Mouse (Mus musculus) ES-Bruce4 (cell line): ENCODE results near the gene Ctdspl.

Source experiments
- CTCF ChIP-seq: IDR thresholded peaks from one replicate; pipeline ENCODE4 v1.8.1; 2011; ENCODE audit warnings: low read depth, low read length
- POLR2A ChIP-seq: IDR thresholded peaks from one replicate; pipeline ENCODE4 v1.8.1; 2011; ENCODE audit warnings: low read length; ENCODE audit not compliant: insufficient read depth

DNA sequence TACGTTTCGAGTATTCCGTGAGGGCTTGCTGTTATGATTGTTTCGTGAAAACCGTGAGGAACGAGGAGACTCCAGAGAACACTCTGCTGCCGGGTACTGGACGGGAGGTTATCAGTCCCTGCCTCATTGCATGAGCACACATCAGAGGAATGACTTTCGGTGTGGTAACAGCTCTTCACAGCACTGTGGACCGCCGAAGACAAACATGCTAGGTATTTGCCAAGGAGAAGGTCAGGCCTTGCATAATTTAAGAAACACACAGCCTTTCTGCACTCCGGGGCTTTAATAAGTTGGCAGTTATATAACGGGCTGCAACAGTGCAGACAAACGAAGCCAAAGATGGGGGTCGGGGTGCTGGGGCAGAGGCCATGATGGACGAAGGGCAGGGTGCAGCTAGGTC is 25.9 kb downstream of the Ctdspl start:
- TF ChIP-seq POLR2A (no peak), CTCF (no peak)
